Mouse (Mus musculus): ENCODE measurements at regions not wholly inside any gene's neighbourhood (a gene's known extent, or its start where the extent isn't known, plus 50 kb on each side); places are given as distances from the start of the nearest gene placed in this dataset.

- TF ChIP-seq MYOG (IDR thresholded peaks at IDR 0.05; ENCODE audit: control insufficient read depth in 1 of 3, insufficient read depth in 1 of 3, insufficient read length in 2 of 3, low read depth in 2 of 3), result no peak
- no peak for TF ChIP-seq TCF3 (IDR thresholded peaks at IDR 0.05; ENCODE audit: insufficient read length, low read depth)
These were observed 372.1 kb upstream of the Fam92a start for GRCm38 (mm10) chr4:12543906-12544305.
